Mouse (Mus musculus): ENCODE data around the gene Tomm7. TPM values are rescaled to one million over a fixed set of nuclear protein-coding genes. Genes with fewer than 3 reads are reported as not detected.
A peak's percentile ranks its signal among the peaks of the same experiment; 100 is the strongest.
"Not testable (repeated sequence)": the region's sequence is repeated elsewhere in the genome, so short reads cannot be mapped to it uniquely, and the experiment has no call there.

Tomm7 gene
- 10 to 100 TPM; 65.2 to 74.8 (median 72.6) TPM for total RNA-seq (2022)

DNA sequence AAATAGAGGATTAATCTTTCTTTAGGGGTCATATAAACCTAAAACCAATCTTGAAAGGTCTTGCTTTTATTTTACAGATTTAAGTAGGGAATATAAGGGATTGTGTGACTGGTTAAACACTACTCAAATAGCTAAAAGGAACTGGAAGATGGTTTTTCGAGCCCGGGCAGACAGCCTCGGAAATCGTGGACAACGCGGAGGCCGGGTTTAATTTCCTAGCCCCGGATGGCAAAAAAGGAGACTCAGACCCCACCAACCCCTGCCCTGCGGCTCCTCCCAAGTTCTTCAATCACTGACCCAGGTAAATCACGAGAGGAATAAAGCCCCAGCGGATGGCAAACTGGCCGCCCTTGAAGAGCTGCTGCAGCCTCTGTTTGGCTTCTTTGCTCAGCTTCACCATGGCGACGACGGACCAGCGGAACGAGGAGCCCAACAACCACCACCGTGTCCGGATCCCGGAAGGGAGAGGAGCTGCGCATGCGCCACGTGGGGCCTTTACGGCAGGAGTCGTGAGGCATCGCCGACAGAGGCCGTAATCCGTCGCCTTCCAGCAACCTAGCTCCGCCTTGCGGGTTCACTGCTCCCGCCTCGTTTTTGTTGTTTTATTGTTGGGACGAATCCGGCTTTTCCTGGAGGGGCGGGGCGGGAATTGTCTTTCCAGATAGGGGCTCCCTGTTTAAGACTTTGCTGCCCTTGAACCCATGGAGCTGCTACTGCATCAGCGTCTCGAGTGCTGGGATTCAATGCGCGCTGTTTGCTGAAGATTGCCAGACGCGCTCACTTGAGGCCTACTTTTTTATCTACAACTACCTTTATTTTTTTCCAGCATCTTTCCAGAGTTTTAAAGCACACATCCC lies at the start of gene Tomm7:
Tomm7 (minus strand) TSS at position 488 of the 857 bp plus-strand sequence.
- peak; percentile 83 to 92 for DNase-seq (ENCODE audit: low spot score in 2 of 2)

DNA sequence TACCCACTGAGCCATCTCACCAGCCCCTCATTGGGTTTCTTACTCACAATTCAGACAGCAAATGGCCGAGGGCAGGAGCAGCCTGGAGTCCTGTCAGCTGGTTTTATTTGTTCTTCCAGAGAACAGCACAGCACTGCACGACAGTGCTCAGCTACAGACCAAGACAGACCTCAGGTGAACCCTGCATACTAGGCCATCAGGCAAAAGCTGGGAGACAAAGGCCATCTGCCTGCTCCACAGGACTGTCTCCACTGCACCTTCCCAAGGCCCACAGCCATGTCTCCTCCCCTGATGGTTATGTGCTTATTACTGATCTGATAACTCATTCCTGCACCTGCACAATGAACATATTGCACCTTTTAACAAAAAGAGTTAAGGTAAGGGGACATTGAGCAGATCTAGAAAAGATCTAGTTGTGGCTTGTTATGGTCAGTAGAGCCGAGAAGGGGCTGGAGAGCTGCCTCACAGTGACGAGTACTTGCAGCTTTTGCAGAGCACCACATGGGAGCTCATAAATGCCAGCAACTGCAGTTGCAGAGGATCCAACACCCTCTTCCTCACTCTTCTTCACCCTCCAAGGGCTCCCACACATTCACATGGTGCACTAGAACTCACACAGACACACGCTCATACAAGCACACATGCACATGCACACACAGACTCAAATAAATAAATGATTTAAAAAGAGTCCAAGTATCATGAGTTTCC lies 49.3 kb upstream of the Tomm7 start:
- no peak for DNase-seq (ENCODE audit: low spot score in 2 of 2)

DNA sequence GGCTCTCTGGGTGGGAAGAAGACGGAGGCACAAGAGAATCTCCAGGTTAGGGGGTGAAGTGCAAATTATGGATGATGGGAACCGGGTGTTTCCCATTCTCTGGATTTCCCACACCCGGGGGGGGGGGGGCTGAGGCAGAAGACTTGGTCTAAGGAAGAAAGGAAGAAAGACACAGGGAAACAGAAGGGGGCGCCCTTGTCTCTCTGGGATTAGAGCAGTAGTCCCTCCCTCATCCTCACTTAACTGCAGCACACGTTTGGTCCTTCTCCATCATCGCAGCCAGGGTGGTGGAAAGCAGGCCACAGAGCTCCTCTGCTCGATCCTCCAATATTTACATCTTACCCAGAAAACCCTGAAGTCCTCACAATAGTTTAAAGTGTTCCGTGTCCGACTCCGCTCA lies 46.8 kb upstream of the Tomm7 start:
- peak; percentile 27 to 30 for DNase-seq (ENCODE audit: low spot score in 2 of 2)

DNA sequence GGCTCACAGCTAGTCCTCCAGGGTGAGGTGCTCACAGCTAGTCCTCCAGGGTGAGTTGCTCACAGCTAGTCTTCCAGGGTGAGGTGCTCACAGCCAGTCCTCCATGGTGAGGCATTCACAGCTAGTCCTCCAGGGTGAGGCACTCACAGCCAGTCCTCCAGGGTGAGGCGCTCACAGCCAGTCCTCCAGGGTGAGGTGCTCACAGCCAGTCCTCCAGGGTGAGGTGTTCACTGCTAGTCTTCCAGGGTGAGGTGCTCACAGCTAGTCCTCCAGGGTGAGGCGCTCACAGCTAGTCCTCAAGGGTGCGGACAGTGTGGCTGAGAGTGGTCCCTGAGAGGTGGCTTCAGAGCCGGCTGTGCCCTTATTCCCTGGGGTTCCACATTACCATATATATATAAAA lies 45.5 kb upstream of the Tomm7 start:
- no peak for DNase-seq (ENCODE audit: low spot score in 2 of 2)

DNA sequence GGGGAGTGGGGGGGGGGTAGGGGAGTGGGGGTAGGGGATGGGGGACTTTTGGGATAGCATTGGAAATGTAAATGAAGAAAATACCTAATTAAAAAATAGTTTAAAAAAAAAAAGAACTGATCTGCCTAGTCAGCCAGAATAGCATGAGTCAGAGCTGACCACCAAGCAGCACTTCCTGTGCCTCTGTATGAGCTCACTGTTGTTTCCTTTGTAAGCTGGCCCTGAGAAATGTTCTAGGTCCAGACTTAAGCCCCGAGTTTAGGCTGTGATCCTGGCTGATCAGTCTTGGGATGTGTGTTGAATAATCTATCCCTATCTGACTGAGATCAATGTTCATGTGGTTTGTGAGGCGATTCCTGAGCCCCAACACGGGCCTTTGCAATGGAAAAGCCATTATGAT lies 43.1 kb upstream of the Tomm7 start:
- no peak for DNase-seq (ENCODE audit: low spot score in 2 of 2)

GRCm38 (mm10) chr5:23874457-23874856 lies 30.5 kb upstream of the Tomm7 start:
- DNase-seq (ENCODE audit: low spot score in 2 of 2): no peak

DNA sequence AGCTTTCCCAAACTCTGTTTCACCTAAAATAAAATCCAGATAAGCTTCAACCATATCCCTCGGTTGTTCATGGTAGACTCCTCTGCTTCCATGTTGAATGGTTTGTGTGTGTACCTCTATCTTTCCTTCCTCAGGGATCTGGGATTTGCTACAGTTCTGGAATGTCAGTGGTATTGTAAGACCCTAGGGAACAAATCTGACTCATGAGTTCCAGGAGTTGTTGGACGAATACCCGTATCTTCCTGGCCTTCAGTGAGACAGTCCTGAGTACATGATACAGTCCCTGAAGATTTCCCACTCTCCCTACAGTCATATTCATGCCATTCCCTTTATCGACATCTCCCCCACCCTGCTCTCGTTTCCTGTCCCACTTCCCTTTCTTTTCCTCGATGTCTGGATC lies 28.6 kb upstream of the Tomm7 start:
- no peak for DNase-seq (ENCODE audit: low spot score in 2 of 2)

DNA sequence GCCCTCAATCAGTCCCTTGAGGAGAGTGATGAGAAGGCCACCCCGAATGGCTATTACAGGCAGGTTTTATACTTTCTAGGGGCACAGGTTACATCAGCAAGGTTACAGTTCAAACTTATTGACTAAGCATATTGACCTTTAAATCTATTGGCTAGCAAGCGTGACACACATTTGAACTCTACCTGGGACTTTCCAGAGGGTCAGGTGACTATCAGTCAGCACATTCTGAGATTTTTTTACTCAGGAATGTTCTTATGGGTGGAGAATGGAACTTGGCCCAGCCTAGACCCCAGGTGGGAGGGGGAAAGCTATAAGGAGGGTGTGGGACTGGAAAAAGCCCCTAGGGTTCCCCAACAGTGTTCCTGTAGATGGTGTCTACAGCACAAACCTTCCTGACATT lies 27.4 kb upstream of the Tomm7 start:
- DNase-seq (ENCODE audit: low spot score in 2 of 2): not testable (repeated sequence)

DNA sequence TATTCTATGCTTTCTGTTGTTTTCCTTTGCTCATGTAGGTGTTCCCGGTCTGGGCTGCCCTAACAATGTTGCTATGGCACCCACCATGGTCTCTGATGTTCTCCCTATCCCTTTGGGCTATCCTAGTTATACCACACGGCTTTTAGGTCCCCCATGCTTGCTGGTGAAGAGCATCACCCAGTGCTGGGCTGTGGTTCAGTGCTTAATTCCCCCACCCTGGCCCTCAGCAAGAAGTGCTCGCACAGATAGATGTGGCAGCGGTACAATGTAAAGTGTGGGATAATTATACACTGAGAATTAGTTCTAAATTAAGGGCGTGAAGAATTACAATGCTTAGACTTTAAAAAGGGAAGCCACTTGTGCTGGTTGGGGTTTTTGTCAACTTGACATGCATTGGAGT lies 22.0 kb upstream of the Tomm7 start:
- DNase-seq (ENCODE audit: low spot score in 2 of 2): no peak

GRCm38 (mm10) chr5:23864054-23864965 lies 20.3 kb upstream of the Tomm7 start:
- DNase-seq (ENCODE audit: low spot score in 2 of 2): no peak

DNA sequence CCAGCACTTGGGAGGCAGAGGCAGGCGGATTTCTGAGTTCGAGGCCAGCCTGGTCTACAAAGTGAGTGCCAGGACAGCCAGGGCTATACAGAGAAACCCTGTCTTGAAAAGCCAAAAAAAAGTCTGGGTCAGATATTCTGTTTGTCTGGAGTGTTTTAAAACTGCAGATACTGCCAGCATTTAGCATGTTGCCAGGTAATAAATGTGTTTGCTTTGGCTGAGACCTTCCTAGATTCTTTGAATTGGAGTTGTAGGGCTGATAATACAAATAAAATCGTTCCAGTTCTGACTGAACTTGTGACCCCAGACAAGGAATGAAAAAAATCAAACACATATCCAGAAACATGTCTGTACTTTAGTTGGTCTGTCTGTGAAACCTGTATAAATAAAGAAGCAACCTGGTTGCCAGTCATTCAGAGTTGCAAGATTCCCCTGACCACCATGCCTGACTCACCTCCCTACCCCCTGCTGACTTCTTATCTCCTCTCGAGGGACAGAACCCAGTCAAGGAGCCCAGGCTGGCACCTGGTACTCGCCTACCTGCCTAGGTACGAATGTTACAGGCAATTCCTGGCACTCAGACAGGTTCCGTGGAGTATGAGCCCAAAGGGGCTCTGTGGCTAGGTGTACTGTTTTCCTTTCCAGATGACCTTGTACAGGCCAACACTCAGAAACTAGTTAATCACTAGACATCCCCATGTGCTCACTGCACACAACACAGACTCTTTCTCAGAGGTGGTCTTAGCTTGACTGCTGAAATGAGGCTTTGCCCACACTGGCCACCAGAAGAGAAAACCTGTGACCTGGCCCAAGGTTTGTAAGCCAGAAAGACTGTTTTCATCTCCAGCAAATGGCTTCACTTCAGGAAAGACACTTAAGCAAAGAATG lies 19.4 kb upstream of the Tomm7 start:
- no peak for DNase-seq (ENCODE audit: low spot score in 2 of 2)

- DNase-seq (ENCODE audit: low spot score in 2 of 2): peak; percentile 56 to 59
These were observed 18.3 kb upstream of the Tomm7 start for GRCm38 (mm10) chr5:23862291-23862690.

DNA sequence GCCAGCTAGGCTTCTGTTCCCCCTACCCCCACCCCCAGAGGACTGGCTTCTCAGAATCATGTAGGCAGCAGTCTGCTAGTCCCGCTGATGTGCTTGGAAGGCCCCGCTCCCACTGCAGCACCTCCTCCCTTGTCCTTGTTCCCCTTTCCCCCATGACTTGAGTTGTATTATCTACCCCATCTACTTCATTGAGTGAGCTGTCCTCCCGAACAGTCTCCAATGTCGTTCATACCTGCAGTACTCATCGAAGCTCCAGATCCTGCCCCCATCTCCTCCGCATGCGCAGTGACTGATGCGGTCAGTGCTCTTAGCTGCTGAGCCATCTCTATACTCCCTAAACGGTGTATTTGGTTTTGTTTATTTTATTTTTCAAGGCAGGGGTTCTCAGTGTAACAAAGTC lies 17.8 kb upstream of the Tomm7 start:
- DNase-seq (ENCODE audit: low spot score in 2 of 2): no peak

DNA sequence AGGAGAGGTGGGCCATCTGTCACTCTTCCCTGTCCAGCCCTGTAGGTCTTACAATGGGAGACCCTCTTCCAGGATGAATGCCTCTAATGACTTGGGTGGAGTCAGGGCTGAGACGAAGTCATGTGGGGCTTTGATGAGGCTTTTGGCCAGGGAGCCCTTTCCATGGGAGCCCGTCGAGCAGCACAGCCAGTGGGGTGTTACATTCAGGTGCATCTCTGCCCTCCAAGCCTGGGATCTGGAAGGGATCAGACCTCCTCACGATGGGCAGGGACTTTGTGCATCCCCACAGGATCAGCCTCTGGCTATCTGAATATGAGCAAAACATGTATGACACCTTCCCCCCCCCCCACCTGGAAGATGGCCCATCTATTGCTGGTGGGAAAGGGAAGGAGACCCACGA lies 15.9 kb upstream of the Tomm7 start:
- DNase-seq (ENCODE audit: low spot score in 2 of 2): no peak

- DNase-seq (ENCODE audit: low spot score in 2 of 2): no peak
These were observed 15.2 kb upstream of the Tomm7 start for GRCm38 (mm10) chr5:23859087-23859718.

- DNase-seq (ENCODE audit: low spot score in 2 of 2): no peak
These were observed 14.7 kb upstream of the Tomm7 start for GRCm38 (mm10) chr5:23858643-23859042.

GRCm38 (mm10) chr5:23858001-23858400 lies 14.0 kb upstream of the Tomm7 start:
- DNase-seq (ENCODE audit: low spot score in 2 of 2): no peak

DNA sequence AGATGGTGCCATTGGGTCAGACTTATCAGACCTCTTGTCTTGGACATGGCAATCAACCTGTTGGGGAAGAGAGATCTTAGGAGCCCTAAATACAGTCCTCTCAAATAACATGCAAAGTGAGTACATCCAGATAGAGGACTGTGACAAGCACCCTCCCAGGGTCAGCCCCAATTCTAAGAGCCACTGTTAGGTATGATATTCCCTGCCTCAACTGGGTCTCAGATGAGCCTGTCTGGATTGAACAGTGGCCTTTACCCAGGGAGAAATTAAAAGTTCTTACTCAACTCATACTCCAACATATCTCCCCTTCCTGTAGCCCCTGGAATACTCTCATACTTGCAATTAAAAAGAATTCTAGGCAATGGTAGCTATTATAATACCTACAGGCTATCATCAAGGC lies 13.2 kb upstream of the Tomm7 start:
- DNase-seq (ENCODE audit: low spot score in 2 of 2): no peak

- DNase-seq (ENCODE audit: low spot score in 2 of 2): no peak
These were observed 12.2 kb upstream of the Tomm7 start for GRCm38 (mm10) chr5:23856164-23856563.

DNA sequence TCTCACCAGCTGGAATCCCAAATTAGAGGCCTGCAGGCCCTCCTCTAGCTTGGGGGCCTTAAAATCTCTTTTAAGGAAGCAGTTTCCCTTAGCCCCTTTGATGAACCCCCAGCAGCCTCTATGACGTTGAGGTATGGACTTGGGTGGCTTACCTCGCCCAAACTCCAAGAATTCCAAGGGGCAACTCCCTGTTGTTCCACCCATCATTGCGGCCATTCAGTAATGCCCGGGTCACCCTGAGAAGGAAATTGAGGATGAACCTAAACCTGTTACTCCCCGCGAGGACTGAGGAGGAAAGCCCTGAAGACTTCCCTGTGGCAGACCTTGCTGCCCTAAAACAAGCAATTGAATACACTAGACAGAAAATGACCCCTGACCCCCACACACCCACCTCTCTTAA lies 11.5 kb upstream of the Tomm7 start:
- DNase-seq (ENCODE audit: low spot score in 2 of 2): no peak
